Mouse (Mus musculus): Measurements from ENCODE around the gene Brox. TPM values are rescaled to one million over a fixed set of nuclear protein-coding genes. Genes with fewer than 3 reads are reported as not detected.
A peak's percentile ranks its signal among the peaks of the same experiment; 100 is the strongest.
"Not testable (repeated sequence)": the region's sequence is repeated elsewhere in the genome, so short reads cannot be mapped to it uniquely, and the experiment has no call there.

Brox gene
- polyA plus RNA-seq, 1 experiment from 2014 or later: 60.9 TPM

DNA sequence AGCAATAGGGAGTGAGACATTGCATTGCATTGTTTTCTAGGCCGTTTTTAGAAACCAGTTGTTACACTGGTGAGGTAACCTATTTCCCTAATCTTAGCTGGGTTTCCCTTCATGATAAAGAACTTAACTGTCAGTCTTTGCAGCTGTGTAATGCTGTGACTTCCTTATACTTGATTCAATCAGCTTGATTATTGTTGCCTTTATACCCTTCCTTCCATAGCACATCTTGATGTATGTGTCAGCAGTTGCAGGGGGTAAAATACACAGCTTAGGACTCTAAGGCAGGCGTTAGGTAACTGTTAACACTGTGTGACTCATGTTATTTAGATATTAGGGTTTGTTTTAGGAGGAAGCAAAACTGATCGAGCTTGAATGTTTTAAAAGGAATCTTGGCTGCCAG is 23.6 kb upstream of the Brox start:
- Histone ChIP-seq H3K36me3 (ENCODE audit: control insufficient read depth, insufficient read depth, low read length) (peaks cover 10% of the 10 kb centered on the region), H3K27me3 (ENCODE audit: control insufficient read depth, insufficient read depth, low read length) (no peaks in the 10 kb centered on the region), H3K9ac (ENCODE audit: low read length) (no peak overlapping the region), H3K9me3 (ENCODE audit: control insufficient read depth, low read length) (no peaks in the 10 kb centered on the region), H3K4me2 (ENCODE audit: low read depth, low read length, severe bottlenecking) (no peak overlapping the region), H3K27ac (ENCODE audit: low read depth, low read length) (no peak overlapping the region), H3K4me1 (replicated peaks; ENCODE audit: control insufficient read depth, insufficient read depth, low read length) (no peaks in the 10 kb centered on the region), H3K4me3 (ENCODE audit: low read depth, low read length) (no peak overlapping the region)
- DNase-seq (ENCODE audit: low spot score) (no peak), ATAC-seq (replicated peaks; ENCODE audit: low FRiP score) (no peak)
- 85% methylated on average over 3 of the region's 3 CpGs for WGBS

- no peak overlapping the region for H3K9ac ChIP-seq (ENCODE audit: low read length)
- 88% methylated on average over 2 of the region's 2 CpGs for WGBS
- no peak overlapping the region for H3K4me2 ChIP-seq (ENCODE audit: low read depth, low read length, severe bottlenecking)
- no peaks in the 10 kb centered on the region for H3K27me3 ChIP-seq (ENCODE audit: control insufficient read depth, insufficient read depth, low read length)
- ATAC-seq (replicated peaks; ENCODE audit: low FRiP score) (no peak), DNase-seq (ENCODE audit: low spot score) (no peak)
- no peak overlapping the region for H3K4me3 ChIP-seq (ENCODE audit: low read depth, low read length)
- H3K4me1 ChIP-seq (replicated peaks; ENCODE audit: control insufficient read depth, insufficient read depth, low read length): no peaks in the 10 kb centered on the region
- H3K36me3 ChIP-seq (ENCODE audit: control insufficient read depth, insufficient read depth, low read length): peaks cover 3% of the 10 kb centered on the region; the same call in 1 of the 2 replicates
- no peak overlapping the region for H3K27ac ChIP-seq (ENCODE audit: low read depth, low read length)
- no peaks in the 10 kb centered on the region for H3K9me3 ChIP-seq (ENCODE audit: control insufficient read depth, low read length)
These were observed 18.7 kb upstream of the Brox start for GRCm38 (mm10) chr1:183315783-183316182.

- H3K9me3 ChIP-seq (ENCODE audit: control insufficient read depth, low read length): no peaks in the 10 kb centered on the region
- peaks cover 3% of the 10 kb centered on the region; the same call in 1 of the 2 replicates for H3K36me3 ChIP-seq (ENCODE audit: control insufficient read depth, insufficient read depth, low read length)
- no peak overlapping the region for H3K4me2 ChIP-seq (ENCODE audit: low read depth, low read length, severe bottlenecking)
- no peak overlapping the region for H3K9ac ChIP-seq (ENCODE audit: low read length)
- H3K27me3 ChIP-seq (ENCODE audit: control insufficient read depth, insufficient read depth, low read length): no peaks in the 10 kb centered on the region
- no peaks in the 10 kb centered on the region for H3K4me1 ChIP-seq (replicated peaks; ENCODE audit: control insufficient read depth, insufficient read depth, low read length)
- no peak overlapping the region for H3K4me3 ChIP-seq (ENCODE audit: low read depth, low read length)
- no peak overlapping the region for H3K27ac ChIP-seq (ENCODE audit: low read depth, low read length)
- no peak for DNase-seq (ENCODE audit: low spot score)
- WGBS: 87% methylated on average over 2 of the region's 2 CpGs
- ATAC-seq (replicated peaks; ENCODE audit: low FRiP score): no peak
These were observed 15.0 kb upstream of the Brox start for GRCm38 (mm10) chr1:183312076-183312475.

DNA sequence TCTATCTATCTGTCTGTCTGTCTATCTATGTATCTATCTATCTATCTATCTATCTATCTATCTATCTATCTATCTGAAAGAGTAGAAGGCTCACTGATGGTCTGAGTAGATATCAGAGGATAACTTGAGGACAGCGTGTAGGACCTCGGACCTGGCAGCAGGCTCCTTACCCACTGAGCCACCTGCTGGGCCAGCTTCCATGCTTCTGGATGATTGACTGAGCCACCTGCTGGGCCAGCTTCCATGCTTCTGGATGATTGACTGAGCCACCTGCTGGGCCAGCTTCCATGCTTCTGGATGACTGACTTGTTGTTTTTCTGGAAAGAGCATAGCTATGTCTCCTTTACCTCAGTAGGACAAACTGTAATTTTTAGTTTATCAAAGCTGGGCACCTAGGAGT is 12.5 kb upstream of the Brox start:
- H3K4me3 ChIP-seq (ENCODE audit: low read depth, low read length); H3K36me3 ChIP-seq (ENCODE audit: control insufficient read depth, insufficient read depth, low read length); H3K27me3 ChIP-seq (ENCODE audit: control insufficient read depth, insufficient read depth, low read length); H3K4me2 ChIP-seq (ENCODE audit: low read depth, low read length, severe bottlenecking); H3K4me1 ChIP-seq (replicated peaks; ENCODE audit: control insufficient read depth, insufficient read depth, low read length); H3K9ac ChIP-seq (ENCODE audit: low read length); H3K9me3 ChIP-seq (ENCODE audit: control insufficient read depth, low read length); H3K27ac ChIP-seq (ENCODE audit: low read depth, low read length); ATAC-seq (replicated peaks; ENCODE audit: low FRiP score); DNase-seq (ENCODE audit: low spot score): not testable (repeated sequence)
- WGBS: 81% methylated on average over 2 of the region's 2 CpGs

DNA sequence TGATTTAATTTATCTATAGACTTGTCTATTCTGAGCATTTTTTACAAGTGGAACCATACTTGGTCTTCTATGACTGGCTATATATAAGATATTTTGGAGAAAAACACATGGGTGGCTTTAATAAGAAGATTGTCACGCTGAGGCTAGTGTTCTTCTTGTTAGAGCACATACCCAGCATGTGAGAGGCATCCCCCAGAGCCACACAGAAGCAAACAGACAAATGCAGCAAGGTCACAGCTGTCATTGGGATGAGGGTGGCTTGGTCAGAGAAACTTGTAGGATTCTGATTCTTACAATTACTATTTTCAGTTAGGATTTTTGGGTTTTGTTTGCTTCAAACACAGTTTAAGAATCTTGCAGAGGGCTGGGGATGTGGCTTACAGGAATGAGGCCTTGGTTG is 11.4 kb upstream of the Brox start:
- DNase-seq (ENCODE audit: low spot score) (no peak), ATAC-seq (replicated peaks; ENCODE audit: low FRiP score) (no peak)
- Histone ChIP-seq H3K36me3 (ENCODE audit: control insufficient read depth, insufficient read depth, low read length) (no peaks in the 10 kb centered on the region), H3K4me3 (ENCODE audit: low read depth, low read length) (no peak overlapping the region), H3K9ac (ENCODE audit: low read length) (no peak overlapping the region), H3K27me3 (ENCODE audit: control insufficient read depth, insufficient read depth, low read length) (no peaks in the 10 kb centered on the region), H3K4me1 (replicated peaks; ENCODE audit: control insufficient read depth, insufficient read depth, low read length) (no peaks in the 10 kb centered on the region), H3K27ac (ENCODE audit: low read depth, low read length) (no peak overlapping the region), H3K4me2 (ENCODE audit: low read depth, low read length, severe bottlenecking) (no peak overlapping the region), H3K9me3 (ENCODE audit: control insufficient read depth, low read length) (no peaks in the 10 kb centered on the region)
- WGBS: 85% methylated on average over 1 of the region's 1 CpGs

GRCm38 (mm10) chr1:183307555-183307954 is 10.5 kb upstream of the Brox start:
- no peaks in the 10 kb centered on the region for H3K9me3 ChIP-seq (ENCODE audit: control insufficient read depth, low read length)
- H3K4me3 ChIP-seq (ENCODE audit: low read depth, low read length): no peak overlapping the region
- ATAC-seq (replicated peaks; ENCODE audit: low FRiP score): no peak
- H3K4me1 ChIP-seq (replicated peaks; ENCODE audit: control insufficient read depth, insufficient read depth, low read length): no peaks in the 10 kb centered on the region
- H3K36me3 ChIP-seq (ENCODE audit: control insufficient read depth, insufficient read depth, low read length): no peaks in the 10 kb centered on the region
- H3K27ac ChIP-seq (ENCODE audit: low read depth, low read length): no peak overlapping the region
- H3K9ac ChIP-seq (ENCODE audit: low read length): no peak overlapping the region
- no peak for DNase-seq (ENCODE audit: low spot score)
- no peak overlapping the region for H3K4me2 ChIP-seq (ENCODE audit: low read depth, low read length, severe bottlenecking)
- no peaks in the 10 kb centered on the region for H3K27me3 ChIP-seq (ENCODE audit: control insufficient read depth, insufficient read depth, low read length)
- whole genome bisulfite sequencing: 81% methylated on average over 3 of the region's 3 CpGs

- Histone ChIP-seq H3K4me2 (ENCODE audit: low read depth, low read length, severe bottlenecking) (no peak overlapping the region), H3K9ac (ENCODE audit: low read length) (no peak overlapping the region), H3K9me3 (ENCODE audit: control insufficient read depth, low read length) (no peaks in the 10 kb centered on the region), H3K4me3 (ENCODE audit: low read depth, low read length) (no peak overlapping the region), H3K27ac (ENCODE audit: low read depth, low read length) (no peak overlapping the region), H3K4me1 (replicated peaks; ENCODE audit: control insufficient read depth, insufficient read depth, low read length) (no peaks in the 10 kb centered on the region), H3K36me3 (ENCODE audit: control insufficient read depth, insufficient read depth, low read length) (no peaks in the 10 kb centered on the region), H3K27me3 (ENCODE audit: control insufficient read depth, insufficient read depth, low read length) (no peaks in the 10 kb centered on the region)
- 87% methylated on average over 6 of the region's 6 CpGs for WGBS
- DNase-seq (ENCODE audit: low spot score) (peak; percentile 98), ATAC-seq (replicated peaks; ENCODE audit: low FRiP score) (no peak)
These were observed 2.1 kb upstream of the Brox start for GRCm38 (mm10) chr1:183299161-183299560.

DNA sequence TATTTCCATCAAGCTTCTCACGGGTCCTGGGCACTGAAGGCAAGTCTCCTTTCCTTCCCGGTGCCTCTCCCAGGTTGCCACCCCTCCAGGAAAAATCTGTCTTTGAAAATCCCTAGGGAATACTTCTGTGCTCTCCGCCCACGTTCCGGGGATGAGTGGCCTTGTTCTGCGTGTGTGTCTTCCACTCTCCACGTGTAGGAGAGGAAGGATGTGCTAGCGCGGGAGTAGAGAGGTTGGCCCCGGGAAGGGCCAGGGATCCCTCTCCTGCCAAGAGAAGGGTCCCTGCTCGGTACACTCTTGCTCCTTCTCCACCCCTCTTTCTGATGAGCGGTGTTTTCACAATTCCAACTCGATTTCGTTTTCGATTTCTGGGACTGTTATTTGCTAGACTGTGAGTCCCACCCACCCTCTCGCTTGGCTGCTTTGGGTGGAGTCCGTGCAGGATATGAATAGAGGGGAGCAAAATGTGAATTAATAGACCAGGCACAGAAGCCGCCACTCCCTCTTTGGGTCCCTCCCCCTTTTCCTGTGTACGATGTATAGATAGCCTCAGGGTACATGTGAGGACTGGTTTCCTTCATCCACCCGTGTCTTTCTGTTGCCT is 919 bp upstream of the Brox start:
- peak overlapping the region; percentile 47 for H3K9ac ChIP-seq (ENCODE audit: low read length)
- DNase-seq (ENCODE audit: low spot score): peak; percentile 66
- ATAC-seq (replicated peaks; ENCODE audit: low FRiP score): peak; percentile 8; the same call in 1 of the 2 replicates
- H3K9me3 ChIP-seq (ENCODE audit: control insufficient read depth, low read length): no peaks in the 10 kb centered on the region
- no peak overlapping the region for H3K27ac ChIP-seq (ENCODE audit: low read depth, low read length)
- H3K4me3 ChIP-seq (ENCODE audit: low read depth, low read length): peak overlapping the region; percentile 45
- 0% methylated on average over 20 of the region's 20 CpGs for WGBS
- peak overlapping the region; percentile 53 for H3K4me2 ChIP-seq (ENCODE audit: low read depth, low read length, severe bottlenecking)
- H3K27me3 ChIP-seq (ENCODE audit: control insufficient read depth, insufficient read depth, low read length): no peaks in the 10 kb centered on the region
- H3K4me1 ChIP-seq (replicated peaks; ENCODE audit: control insufficient read depth, insufficient read depth, low read length): no peaks in the 10 kb centered on the region
- H3K36me3 ChIP-seq (ENCODE audit: control insufficient read depth, insufficient read depth, low read length): no peaks in the 10 kb centered on the region

GRCm38 (mm10) chr1:183297473-183297885 is 410 bp upstream of the Brox start:
- no peak; the same call in 1 of the 2 replicates for ATAC-seq (replicated peaks; ENCODE audit: low FRiP score)
- peak overlapping the region; percentile 53 for H3K4me2 ChIP-seq (ENCODE audit: low read depth, low read length, severe bottlenecking)
- H3K4me3 ChIP-seq (ENCODE audit: low read depth, low read length): peak overlapping the region; percentile 45
- DNase-seq (ENCODE audit: low spot score): peak; percentile 82
- H3K27me3 ChIP-seq (ENCODE audit: control insufficient read depth, insufficient read depth, low read length): no peaks in the 10 kb centered on the region
- WGBS: 1% methylated on average over 29 of the region's 30 CpGs
- H3K27ac ChIP-seq (ENCODE audit: low read depth, low read length): no peak overlapping the region
- H3K36me3 ChIP-seq (ENCODE audit: control insufficient read depth, insufficient read depth, low read length): no peaks in the 10 kb centered on the region
- H3K9ac ChIP-seq (ENCODE audit: low read length): peak overlapping the region; percentile 47
- no peaks in the 10 kb centered on the region for H3K9me3 ChIP-seq (ENCODE audit: control insufficient read depth, low read length)
- H3K4me1 ChIP-seq (replicated peaks; ENCODE audit: control insufficient read depth, insufficient read depth, low read length): no peaks in the 10 kb centered on the region

Data from forebrain, embryonic 11.5 days (tissue).